Mouse (Mus musculus) left cerebral cortex, postnatal 10 days (tissue): ENCODE data around the gene Usp9y. TPM values are rescaled to one million over a fixed set of nuclear protein-coding genes. Genes with fewer than 3 reads are reported as not detected.

ENCODE experiments used
- DNase-seq, 2 experiments: peaks; one replicate each; pipeline ENCODE4 v3.0.0; 2021 to 2022; ENCODE audit warnings: low spot score in 2 of 2, mixed read lengths in 1 of 2; ENCODE audit errors: extremely low spot score in 1 of 2
- intact Hi-C: fragments of 180-260 bp; cut with DNase I; formaldehyde crosslinking; loops from one replicate; pipeline ENCODE4 v1.15.1; 2025
- total RNA-seq, 2 experiments: library from RNA; stranded (reverse); gene quantifications; 2 replicates each; pipeline ENCODE4 v1.2.3; 2021

Usp9y gene
- total RNA-seq, result not detected

DNA sequence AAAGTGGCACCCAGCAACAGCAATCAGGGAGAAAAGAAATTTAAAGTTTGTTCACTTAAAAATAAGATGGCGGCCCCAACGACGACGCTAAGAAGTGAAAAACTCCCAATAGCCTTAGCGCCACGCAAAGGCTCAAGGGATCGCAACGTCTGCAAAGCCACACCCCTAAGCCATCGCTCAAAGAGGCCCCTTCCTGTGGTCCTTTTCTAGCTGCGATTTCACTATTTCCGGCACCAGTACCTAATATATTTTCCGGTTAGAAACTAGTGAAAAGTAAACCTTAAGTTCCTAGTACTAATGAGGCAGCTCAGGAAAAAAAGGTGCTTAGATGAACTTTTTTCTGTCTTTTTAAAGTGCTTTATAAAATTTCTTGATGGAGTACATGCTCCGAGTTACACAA lies at the start of gene Usp9y:
Usp9y (minus strand) TSS at position 101 of the 400 bp plus-strand sequence.
- no peak for DNase-seq
- intact Hi-C loops, result no loop called here

DNA sequence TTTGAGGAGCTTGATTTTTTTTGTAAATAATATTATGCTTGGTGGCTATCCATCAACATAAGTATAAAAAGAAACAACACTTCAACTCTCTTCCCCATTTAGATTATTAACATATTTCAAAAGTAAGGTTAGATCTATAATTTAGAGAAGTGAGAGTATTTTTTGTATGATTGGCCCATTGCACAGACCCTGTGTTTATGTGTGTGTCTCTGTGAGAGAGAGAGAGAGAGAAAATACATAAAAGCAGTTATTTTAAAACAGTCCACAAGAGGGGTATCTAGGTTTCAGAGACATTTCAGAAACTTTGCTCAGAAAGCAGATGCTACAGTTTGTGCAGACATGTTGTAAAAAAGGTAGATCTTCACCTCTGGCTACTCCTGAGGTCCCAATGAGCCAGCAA lies 165.9 kb downstream of the Usp9y start:
- DNase-seq, result no peak
- intact Hi-C loops, result no loop called here

DNA sequence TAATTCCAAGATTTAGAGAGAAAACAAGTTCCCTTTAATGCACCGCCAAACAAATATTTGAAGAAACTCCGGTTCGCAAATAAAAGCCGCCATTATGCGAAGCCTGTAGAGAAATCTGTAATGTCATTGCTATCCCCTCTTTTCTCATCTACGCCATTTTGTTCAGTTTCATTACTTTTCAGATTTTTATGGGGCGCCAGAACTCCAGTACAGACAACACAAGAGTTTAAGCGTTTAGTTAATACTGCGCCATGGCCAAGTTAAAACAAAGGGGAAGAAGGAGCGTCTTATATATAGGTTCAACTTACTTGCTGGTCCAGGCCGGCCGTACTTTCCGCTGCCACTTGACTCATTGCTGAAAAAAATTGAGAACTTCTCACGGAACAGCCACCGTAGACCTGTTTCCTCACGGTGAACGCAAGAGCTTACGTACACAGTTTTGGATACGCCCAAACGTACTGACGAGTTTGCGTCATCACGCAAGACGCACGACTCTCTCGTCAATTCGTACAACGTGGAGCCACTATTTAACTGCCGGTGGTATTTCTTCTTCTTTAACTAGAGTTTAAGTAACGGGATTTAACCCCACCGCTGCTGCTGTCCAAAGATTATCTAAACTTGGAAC lies 173.3 kb downstream of the Usp9y start, which contains the start of gene Ddx3y:
Ddx3y (minus strand) TSS at position 459 of the 625 bp plus-strand sequence.
- intact Hi-C loops, result no loop called here
- peak in 1 of 2 experiments; percentile 64 for DNase-seq

DNA sequence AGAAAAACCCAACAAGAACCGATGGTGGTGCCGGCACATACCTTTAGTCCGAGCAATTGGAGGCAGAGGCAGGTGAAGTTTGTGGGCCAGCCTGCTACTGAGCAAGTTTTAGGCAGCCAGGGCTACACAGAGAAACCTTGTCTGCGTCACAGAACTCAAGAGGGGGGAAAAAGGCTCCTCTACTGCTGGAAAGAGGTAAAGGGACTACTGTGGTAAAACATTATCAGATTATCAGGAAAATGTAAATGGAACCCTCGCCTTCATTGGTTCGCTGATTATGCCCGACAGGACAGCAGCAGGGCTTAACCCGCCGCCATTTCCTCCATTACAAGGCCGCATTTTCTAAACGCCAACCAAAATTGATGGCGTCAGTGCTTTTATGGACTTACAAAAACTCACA lies 173.8 kb downstream of the Usp9y start:
- peak in 1 of 2 experiments; percentile 15 for DNase-seq
- intact Hi-C loops, result no loop called here

Other genes starting within 250 kb of the Usp9y start
- 10 to 100 TPM in 1 of 2 experiments, not detected in 1; 24.6 TPM for gene Uty, start 214.0 kb downstream of the Usp9y start, total RNA-seq
- 10 to 100 TPM in 1 of 2 experiments, not detected in 1; 50.8 TPM for gene Ddx3y, start 173.2 kb downstream of the Usp9y start, total RNA-seq